ENCODE assay signal across 14 mouse cellular contexts in genomic region chr16:7058556-7058955, GRCm38 (mm10).
"Had no signal": no experiment of that assay in that cellular context is flagged by ENCODE, and none has a peak within 500 bp of the region (broad histone marks: within the 10 kb centered on the region; RNA-seq: fewer than 3 reads in every experiment).

No protein-coding gene starts in this region.

- H3K27ac ChIP-seq: kidney, embryonic 15.5 days; left cerebral cortex, adult 2 months; limb, embryonic 10.5 days; liver, embryonic 15.5 days; midbrain, embryonic 10.5 days had no signal

- DNase-seq: kidney, postnatal 14 days; lung, adult 2 months; lung, postnatal 36 days; midbrain, embryonic 14.5 days; right cerebral cortex, adult 18-20 months; right cerebral cortex, postnatal 25 days; thymus, postnatal 36 days had no signal

- H3K4me3 ChIP-seq: kidney, embryonic 15.5 days; left cerebral cortex, adult 2 months; limb, embryonic 10.5 days; liver, embryonic 15.5 days; midbrain, embryonic 10.5 days; myocyte; neural tube, embryonic 15.5 days had no signal
